Mouse (Mus musculus) heart, postnatal 0 days (tissue): ENCODE measurements around the gene Hyal3.

Experiments
- CTCF ChIP-seq: IDR thresholded peaks from 2 replicates; pipeline ENCODE4 v1.5.1; 2016; ENCODE audit warnings: antibody characterized with exemption, control low read depth, low read depth
- EP300 ChIP-seq: IDR thresholded peaks from 2 replicates; pipeline ENCODE4 v1.6.1; 2016; ENCODE audit warnings: antibody characterized with exemption, low read depth

DNA sequence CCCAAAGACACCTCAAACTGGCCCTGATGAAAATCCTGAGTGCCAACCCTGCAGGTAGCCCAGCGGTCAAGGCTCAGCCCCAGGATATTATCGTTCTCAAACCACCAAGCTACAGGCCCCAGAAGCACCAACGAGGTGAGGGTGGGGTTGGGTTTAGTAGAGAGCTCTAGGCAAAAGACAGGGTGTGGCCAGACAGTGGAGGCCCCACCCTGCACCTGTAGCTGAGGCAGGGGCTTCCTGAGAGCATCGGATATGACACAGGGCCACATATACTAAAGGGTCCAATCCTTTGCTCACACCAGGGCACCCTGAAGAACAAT lies 48.8 kb downstream of the Hyal3 start:
- TF ChIP-seq CTCF (no peak), EP300 (no peak)
